Mouse (Mus musculus): ENCODE results near the gene Srxn1.

GRCm38 (mm10) chr2:152082456-152083285 lies 22.6 kb upstream of the Srxn1 start:
- TF ChIP-seq POLR2A (IDR thresholded peaks at IDR 0.05; ENCODE audit: low read depth, low read length) (no peak), CTCF (conservative IDR thresholded peaks at IDR 0.05 in 1 of 2, IDR thresholded peaks at IDR 0.05 in 1 of 2; ENCODE audit: low read depth in 2 of 2, low read length in 2 of 2) (no peak), ELF1 (IDR thresholded peaks at IDR 0.05; ENCODE audit: low read depth, low read length) (no peak), ZMIZ1 (IDR thresholded peaks at IDR 0.05; ENCODE audit: low read depth, low read length) (no peak), NELFE (IDR thresholded peaks at IDR 0.05; ENCODE audit: low read depth, low read length) (no peak), GABPA (IDR thresholded peaks at IDR 0.05; ENCODE audit: insufficient replicate concordance, low read depth, low read length) (no peak), TBP (conservative IDR thresholded peaks at IDR 0.05; ENCODE audit: low read depth, low read length) (no peak), E2F4 (IDR thresholded peaks at IDR 0.05; ENCODE audit: insufficient replicate concordance, low read depth, low read length) (no peak)
